Mouse (Mus musculus) liver, adult (tissue): ENCODE results near the gene Kcnk3.

Experiments used
- GATA4 ChIP-seq: IDR thresholded peaks from 2 replicates; pipeline ENCODE4 v1.6.1; 2014; ENCODE audit warnings: mild to moderate bottlenecking, low read length; ENCODE audit not compliant: insufficient replicate concordance

Kcnk3 gene

GRCm38 (mm10) chr5:30587681-30588300 lies at the start of gene Kcnk3:
Kcnk3 (plus strand) TSS chr5:30588170.
- no peak for TF ChIP-seq GATA4

- no peak for TF ChIP-seq GATA4
Observed at GRCm38 (mm10) chr5:30545698-30546097, 42.3 kb upstream of the Kcnk3 start, which contains the start of gene Cib4. Cib4 (minus strand) TSS chr5:30545836.

- no peak for TF ChIP-seq GATA4
Observed at GRCm38 (mm10) chr5:30548681-30549080, 39.3 kb upstream of the Kcnk3 start.

- no peak for TF ChIP-seq GATA4
Observed at GRCm38 (mm10) chr5:30550334-30551021, 37.5 kb upstream of the Kcnk3 start.

GRCm38 (mm10) chr5:30551022-30551638 lies 36.8 kb upstream of the Kcnk3 start:
- TF ChIP-seq GATA4, result no peak

GRCm38 (mm10) chr5:30552006-30552405 lies 36.0 kb upstream of the Kcnk3 start:
- TF ChIP-seq GATA4, result no peak

GRCm38 (mm10) chr5:30553936-30554335 lies 34.0 kb upstream of the Kcnk3 start:
- no peak for TF ChIP-seq GATA4

- no peak for TF ChIP-seq GATA4
Observed at GRCm38 (mm10) chr5:30554981-30555380, 33.0 kb upstream of the Kcnk3 start.

GRCm38 (mm10) chr5:30556284-30556683 lies 31.7 kb upstream of the Kcnk3 start:
- TF ChIP-seq GATA4, result no peak

GRCm38 (mm10) chr5:30559421-30559820 lies 28.5 kb upstream of the Kcnk3 start:
- TF ChIP-seq GATA4, result no peak

GRCm38 (mm10) chr5:30559986-30560493 lies 27.9 kb upstream of the Kcnk3 start:
- TF ChIP-seq GATA4, result no peak

- TF ChIP-seq GATA4, result no peak
Observed at GRCm38 (mm10) chr5:30568479-30568878, 19.5 kb upstream of the Kcnk3 start.

- no peak for TF ChIP-seq GATA4
Observed at GRCm38 (mm10) chr5:30571820-30572219, 16.1 kb upstream of the Kcnk3 start.

GRCm38 (mm10) chr5:30574367-30574766 lies 13.6 kb upstream of the Kcnk3 start:
- no peak for TF ChIP-seq GATA4

GRCm38 (mm10) chr5:30576233-30576632 lies 11.7 kb upstream of the Kcnk3 start:
- no peak for TF ChIP-seq GATA4

- TF ChIP-seq GATA4, result no peak
Observed at GRCm38 (mm10) chr5:30577251-30577650, 10.7 kb upstream of the Kcnk3 start.
